Mouse (Mus musculus) megakaryocyte, embryonic 14.5 days (primary cell): ENCODE measurements around the gene Arg1. TPM values are rescaled to one million over a fixed set of nuclear protein-coding genes. Genes with fewer than 3 reads are reported as not detected.

Source experiments
- H3K27me3 ChIP-seq: replicated peaks from 2 replicates; pipeline ENCODE3; 2012; ENCODE audit warnings: inconsistent platforms
- H3K36me3 ChIP-seq: replicated peaks from 2 replicates; pipeline ENCODE3; 2012; ENCODE audit warnings: low read length, inconsistent platforms, mixed read lengths
- H3K4me1 ChIP-seq: 2 replicates; pipeline ENCODE4 v1.6.1; 2012; ENCODE audit warnings: inconsistent platforms
- H3K4me3 ChIP-seq: replicated peaks from 2 replicates; pipeline ENCODE3; 2012; ENCODE audit warnings: moderate library complexity, mild to moderate bottlenecking, inconsistent platforms
- H3K9me3 ChIP-seq: 2 replicates; pipeline ENCODE4 v1.6.1; 2012; ENCODE audit warnings: inconsistent platforms
- FLI1 ChIP-seq: IDR thresholded peaks from 2 replicates; pipeline ENCODE4 v1.6.1; 2012; ENCODE audit warnings: low read length, inconsistent platforms, mixed read lengths
- GATA1 ChIP-seq: IDR thresholded peaks from 3 replicates; pipeline ENCODE4 v1.6.1; 2012; ENCODE audit warnings: mixed read lengths, low read length, inconsistent platforms, borderline replicate concordance
- polyA plus RNA-seq: library from polyadenylated mRNA; stranded (reverse); fragments of >175 nt; gene quantifications from 2 replicates; pipeline ENCODE4 v1.2.3, GENCODE M21; 2012; ENCODE audit warnings: low replicate concordance; ENCODE audit not compliant: insufficient read depth

The Arg1 gene
- polyA plus RNA-seq, 1 experiment, result 22.8 TPM

- Histone ChIP-seq H3K27me3 (no peaks in the 10 kb centered on the region), H3K36me3 (peaks cover 20% of the 10 kb centered on the region), H3K9me3 (no peaks in the 10 kb centered on the region), H3K4me3 (no peak overlapping the region), H3K4me1 (peaks cover 2% of the 10 kb centered on the region)
- TF ChIP-seq FLI1 (no peak), GATA1 (no peak)
These were observed 4.3 kb downstream of the Arg1 start for GRCm38 (mm10) chr10:24922977-24923376.

- no peak for TF ChIP-seq GATA1
- no peak for TF ChIP-seq FLI1
- H3K27me3 ChIP-seq, result no peaks in the 10 kb centered on the region
- H3K9me3 ChIP-seq, result no peaks in the 10 kb centered on the region
- peaks cover 77% of the 10 kb centered on the region for H3K36me3 ChIP-seq
- peaks cover 7% of the 10 kb centered on the region for H3K4me1 ChIP-seq
- H3K4me3 ChIP-seq, result no peak overlapping the region
These were observed 11.8 kb downstream of the Arg1 start for GRCm38 (mm10) chr10:24915486-24915885.

GRCm38 (mm10) chr10:24912576-24912975 lies 14.7 kb downstream of the Arg1 start:
- Histone ChIP-seq H3K36me3 (peaks cover 92% of the 10 kb centered on the region), H3K27me3 (no peaks in the 10 kb centered on the region), H3K4me1 (peaks cover 7% of the 10 kb centered on the region), H3K9me3 (no peaks in the 10 kb centered on the region), H3K4me3 (no peak overlapping the region)
- TF ChIP-seq GATA1, result no peak
- TF ChIP-seq FLI1, result no peak

- Histone ChIP-seq H3K4me1 (peaks cover 7% of the 10 kb centered on the region), H3K36me3 (peaks cover 97% of the 10 kb centered on the region), H3K27me3 (no peaks in the 10 kb centered on the region), H3K4me3 (no peak overlapping the region), H3K9me3 (no peaks in the 10 kb centered on the region)
- no peak for TF ChIP-seq GATA1
- TF ChIP-seq FLI1, result no peak
These were observed 16.1 kb downstream of the Arg1 start for GRCm38 (mm10) chr10:24911199-24911598.

- H3K27me3 ChIP-seq, result no peaks in the 10 kb centered on the region
- no peaks in the 10 kb centered on the region; the same call in 1 of the 2 replicates for H3K4me1 ChIP-seq
- no peak for TF ChIP-seq GATA1
- TF ChIP-seq FLI1, result no peak
- no peaks in the 10 kb centered on the region for H3K9me3 ChIP-seq
- peaks cover 97% of the 10 kb centered on the region for H3K36me3 ChIP-seq
- H3K4me3 ChIP-seq, result no peak overlapping the region
These were observed 21.7 kb downstream of the Arg1 start for GRCm38 (mm10) chr10:24905627-24906026.

GRCm38 (mm10) chr10:24895927-24896326 lies 31.4 kb downstream of the Arg1 start:
- Histone ChIP-seq H3K4me3 (no peak overlapping the region), H3K36me3 (peaks cover 94% of the 10 kb centered on the region), H3K27me3 (no peaks in the 10 kb centered on the region), H3K4me1 (no peaks in the 10 kb centered on the region), H3K9me3 (no peaks in the 10 kb centered on the region)
- TF ChIP-seq FLI1, result no peak
- no peak for TF ChIP-seq GATA1

- Histone ChIP-seq H3K27me3 (no peaks in the 10 kb centered on the region), H3K36me3 (peaks cover 94% of the 10 kb centered on the region), H3K4me1 (no peaks in the 10 kb centered on the region), H3K9me3 (no peaks in the 10 kb centered on the region), H3K4me3 (no peak overlapping the region)
- TF ChIP-seq FLI1 (no peak), GATA1 (no peak)
These were observed 38.9 kb downstream of the Arg1 start for GRCm38 (mm10) chr10:24888343-24888742.

GRCm38 (mm10) chr10:24886008-24886407 lies 41.3 kb downstream of the Arg1 start:
- Histone ChIP-seq H3K4me1 (no peaks in the 10 kb centered on the region), H3K4me3 (no peak overlapping the region), H3K27me3 (no peaks in the 10 kb centered on the region), H3K36me3 (peaks cover 94% of the 10 kb centered on the region), H3K9me3 (no peaks in the 10 kb centered on the region)
- TF ChIP-seq GATA1 (no peak), FLI1 (no peak)

GRCm38 (mm10) chr10:24873624-24874023 lies 53.7 kb downstream of the Arg1 start:
- Histone ChIP-seq H3K9me3 (no peaks in the 10 kb centered on the region), H3K4me1 (peaks cover 7% of the 10 kb centered on the region; the same call in 1 of the 2 replicates), H3K27me3 (no peaks in the 10 kb centered on the region), H3K36me3 (peaks cover 73% of the 10 kb centered on the region), H3K4me3 (no peak overlapping the region)
- TF ChIP-seq GATA1 (no peak), FLI1 (no peak)

GRCm38 (mm10) chr10:24869760-24870290 lies 57.5 kb downstream of the Arg1 start, which contains the start of gene Med23:
Med23 (plus strand) TSS chr10:24869986.
- Histone ChIP-seq H3K4me3 (peak within 1 kb of the TSS; percentile 98), H3K27me3 (no peaks in the 10 kb centered on the region), H3K9me3 (no peaks in the 10 kb centered on the region), H3K36me3 (peaks cover 36% of the 10 kb centered on the region), H3K4me1 (peaks cover 7% of the 10 kb centered on the region; the same call in 1 of the 2 replicates)
- TF ChIP-seq FLI1, result no peak
- TF ChIP-seq GATA1, result no peak

Other genes with a start within 250 kb of the Arg1 start
- gene Enpp1, start 215.3 kb downstream of the Arg1 start, polyA plus RNA-seq, result 0.44 TPM in 1 of 2 replicates, not detected in the other
- not detected in 2 replicates for gene Enpp3, start 84.7 kb downstream of the Arg1 start, polyA plus RNA-seq
- 1.7 TPM in 1 of 2 replicates, not detected in the other for gene Med23, start 57.5 kb downstream of the Arg1 start, polyA plus RNA-seq